Mouse (Mus musculus) heart, postnatal 10 days (tissue): ENCODE measurements around the gene Mymx. TPM values are rescaled to one million over a fixed set of nuclear protein-coding genes. Genes with fewer than 3 reads are reported as not detected.

Source experiments
- DNase-seq, 2 experiments: peaks; one replicate each; pipeline ENCODE4 v3.0.0; 2021
- intact Hi-C: fragments of 180-260 bp; cut with DNase I; formaldehyde crosslinking; loops from one replicate; pipeline ENCODE4 v1.15.1; 2025
- total RNA-seq, 2 experiments: library from RNA; stranded (reverse); gene quantifications; 2 replicates each; pipeline ENCODE4 v1.2.3; 2021

The Mymx gene
- total RNA-seq, 2 experiments from 2014 or later, result not detected

- intact Hi-C loops, result no loop called here
- peak in 1 of 2 experiments; percentile 15 for DNase-seq
Measured at GRCm38 (mm10) chr17:45556514-45557245, 45.2 kb downstream of the Mymx start.

- DNase-seq, result no peak
- intact Hi-C loops, result no loop called here
Measured at GRCm38 (mm10) chr17:45556107-45556489, 45.8 kb downstream of the Mymx start.

DNA sequence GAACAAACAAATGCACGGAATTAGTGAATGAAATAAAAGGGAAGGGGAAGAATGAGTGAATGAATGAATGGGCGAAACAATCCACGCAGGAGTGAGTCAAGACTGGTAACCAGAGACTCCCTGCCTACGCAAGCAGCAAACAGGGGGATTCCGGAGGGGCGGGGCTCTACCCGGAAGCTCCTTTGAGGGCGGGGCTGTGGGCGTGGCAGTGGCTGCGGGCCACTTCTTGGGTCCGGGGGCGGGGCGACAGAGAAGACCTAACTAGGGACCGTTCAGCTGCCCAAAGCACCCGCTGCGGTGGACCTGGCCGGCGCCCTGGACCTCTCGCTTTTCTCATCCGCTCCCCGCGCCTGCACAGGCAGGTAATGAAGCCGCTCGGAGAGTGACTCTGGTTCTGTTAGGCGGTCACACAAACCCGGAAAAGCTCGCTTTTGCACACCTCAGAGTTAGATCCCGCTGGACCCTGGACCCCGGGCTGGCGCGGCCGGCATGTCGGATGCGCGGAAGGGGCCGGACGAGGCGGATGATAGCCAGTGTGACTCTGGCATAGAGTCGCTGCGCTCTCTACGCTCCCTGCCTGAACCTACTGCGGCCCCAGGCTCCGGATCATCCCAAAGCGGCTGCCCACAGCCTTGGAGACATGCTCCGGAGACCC is 46.3 kb downstream of the Mymx start, which contains the start of gene Nfkbie:
TSS of gene Nfkbie (plus strand) at position 252 of the 655 bp plus-strand sequence.
- intact Hi-C loops, result no loop called here
- DNase-seq, result peak; percentile 95

DNA sequence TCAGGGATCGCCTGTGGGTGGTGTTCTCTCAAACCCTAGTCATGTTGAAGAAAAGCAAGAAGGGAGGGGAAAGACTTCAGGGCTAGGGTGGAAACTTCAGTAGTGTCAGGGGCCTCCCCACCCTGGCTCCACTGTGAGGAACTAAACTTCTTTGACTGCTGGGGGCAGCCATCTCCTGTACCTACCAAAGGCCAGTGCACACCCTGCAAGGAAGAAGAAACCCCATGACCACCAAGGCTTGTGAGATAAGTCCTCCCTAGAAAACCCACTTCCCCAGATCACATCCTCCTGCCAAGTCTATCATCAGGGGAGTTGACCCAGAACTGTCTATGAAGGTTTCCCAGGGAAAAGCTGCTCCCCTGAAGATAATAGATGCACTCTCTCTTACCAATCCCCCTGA is 47.5 kb downstream of the Mymx start:
- DNase-seq, result no peak
- intact Hi-C loops, result no loop called here

DNA sequence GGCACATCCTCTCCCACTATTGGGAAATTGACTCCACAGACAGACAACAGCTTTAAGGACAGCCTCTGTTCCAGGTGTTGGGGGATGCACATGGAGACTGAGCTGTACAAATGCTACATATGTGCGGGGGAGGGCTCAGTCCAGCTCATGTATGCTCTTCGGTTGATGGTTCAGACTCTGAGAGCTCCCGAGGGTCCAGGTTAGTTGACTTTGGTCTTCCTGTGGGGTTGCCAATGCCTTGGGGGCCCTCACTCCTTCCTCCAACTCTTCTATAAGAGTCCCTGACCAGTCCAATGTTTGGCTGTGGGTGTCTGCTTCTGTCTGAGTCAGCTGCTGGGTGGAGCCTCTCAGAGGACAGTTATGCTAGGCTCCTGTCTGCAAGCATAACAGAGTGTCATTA is 48.8 kb downstream of the Mymx start:
- no peak for DNase-seq
- intact Hi-C loops, result no loop called here

DNA sequence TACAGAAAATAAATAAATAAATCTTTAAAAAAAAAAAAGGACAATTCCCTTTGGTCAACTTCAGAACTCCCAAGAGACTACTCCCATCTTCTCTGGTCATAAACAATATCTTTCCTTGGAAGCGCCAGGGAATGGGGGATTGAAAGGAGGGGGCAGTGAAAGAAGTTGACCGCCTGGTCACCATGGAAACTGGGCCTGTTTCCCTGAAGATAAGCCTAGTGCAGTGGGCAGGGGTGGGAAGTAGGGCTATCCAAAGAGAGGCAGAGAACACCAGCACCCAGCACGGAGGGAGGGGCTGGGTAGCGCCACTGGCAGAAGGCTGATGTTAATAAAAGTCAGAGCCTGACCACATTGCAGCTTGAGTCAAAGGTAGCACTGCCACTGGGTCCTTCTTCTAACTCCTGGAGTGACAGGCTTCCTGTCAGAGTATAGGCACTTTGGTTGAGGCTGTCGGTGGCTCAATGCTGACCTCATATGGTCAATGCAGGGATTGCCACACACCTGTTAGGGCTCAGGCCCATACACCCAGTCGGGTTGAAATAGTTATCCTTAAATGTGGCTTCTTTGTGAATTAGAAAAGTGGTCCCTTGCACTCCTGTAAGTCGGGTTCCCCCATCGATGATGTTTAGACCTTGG is 50.0 kb downstream of the Mymx start:
- peak; percentile 82 to 87 for DNase-seq
- intact Hi-C loops, result loop anchor here (1.0 kb wide), 2 partner anchors 36 to 74 kb away; no protein-coding TSS in a partner anchor

DNA sequence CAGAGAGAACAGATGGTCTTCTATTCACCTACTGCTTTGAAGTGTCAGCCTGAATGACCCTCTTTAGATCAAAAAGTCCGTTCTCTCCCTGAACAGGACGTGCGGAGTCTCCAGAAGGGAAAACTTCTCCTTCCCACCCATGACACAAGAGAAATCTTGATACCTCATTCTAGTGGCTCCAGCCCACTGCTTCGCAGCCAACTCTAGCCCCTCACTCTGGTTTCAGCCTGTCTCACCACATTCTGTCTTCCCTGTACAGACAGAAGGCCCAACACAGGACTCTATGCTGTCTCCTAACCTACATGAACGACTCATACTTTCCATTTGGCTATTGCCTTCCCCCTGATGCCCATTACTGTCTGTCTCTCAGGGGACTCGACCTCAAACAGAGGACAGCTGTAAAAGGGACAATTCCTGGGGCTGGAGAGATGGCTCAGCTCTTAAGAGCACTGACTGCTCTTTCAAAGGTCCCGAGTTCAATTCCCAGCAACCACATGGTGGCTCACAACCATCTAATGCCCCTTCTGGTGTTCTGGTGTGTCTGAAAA is 50.6 kb downstream of the Mymx start:
- intact Hi-C loops, result no loop called here
- no peak for DNase-seq

Other genes with a start within 250 kb of the Mymx start
- 10 to 100 TPM; 48.4 to 48.7 TPM for gene Cdc5l, start 168.4 kb downstream of the Mymx start, total RNA-seq
- gene Spats1, start 126.7 kb downstream of the Mymx start, total RNA-seq, result under 1 TPM; 0.22 to 0.65 TPM
- 10 to 100 TPM; 19.3 to 20.2 TPM for gene Aars2, start 95.3 kb downstream of the Mymx start, total RNA-seq
- not detected for gene Tcte1, start 78.7 kb downstream of the Mymx start, total RNA-seq
- gene Tmem151b, start 52.4 kb downstream of the Mymx start, total RNA-seq, result under 1 TPM; 0.05 to 0.12 TPM
- gene Nfkbie, start 46.4 kb downstream of the Mymx start, total RNA-seq, result 1 to 10 TPM; 1.8 to 2.7 TPM
- gene Slc35b2, start 38.2 kb downstream of the Mymx start, total RNA-seq, result 10 to 100 TPM; 34.5 to 36.8 TPM
- 1,000 to 10,000 TPM; 1,000 to 1,054 TPM for gene Hsp90ab1, start 28.8 kb downstream of the Mymx start, total RNA-seq
- gene Slc29a1, start 2.5 kb downstream of the Mymx start, total RNA-seq, result 10 to 100 TPM; 88.3 to 99.0 TPM
- not detected for gene Capn11, start 57.2 kb upstream of the Mymx start, total RNA-seq
- 100 to 1,000 TPM in 1 of 2 experiments, 10 to 100 TPM in 1; 94.7 to 108 TPM for gene Mrpl14, start 84.2 kb upstream of the Mymx start, total RNA-seq
- 10 to 100 TPM; 81.4 to 86.9 TPM for gene Tmem63b, start 84.8 kb upstream of the Mymx start, total RNA-seq
- gene 1600014C23Rik, start 131.7 kb upstream of the Mymx start, total RNA-seq, result not detected